Mouse (Mus musculus): Measurements from ENCODE around the gene Slc19a3. TPM values are rescaled to one million over a fixed set of nuclear protein-coding genes. Genes with fewer than 3 reads are reported as not detected.
"Not testable (repeated sequence)": the region's sequence is repeated elsewhere in the genome, so short reads cannot be mapped to it uniquely, and the experiment has no call there.

Gene Slc19a3
- total RNA-seq, 2 experiments from 2014 or later, result 0.51 to 0.57 TPM

GRCm38 (mm10) chr1:83014477-83014876 is 23.8 kb downstream of the Slc19a3 start:
- intact Hi-C loops (cut with DNase I), result no loop called here
- DNase-seq, result no peak

- no peak for DNase-seq
- intact Hi-C loops (cut with DNase I), result no loop called here
Measured at GRCm38 (mm10) chr1:83007471-83007870, 30.8 kb downstream of the Slc19a3 start.

GRCm38 (mm10) chr1:83006218-83007179 is 31.7 kb downstream of the Slc19a3 start:
- intact Hi-C loops (cut with DNase I), result no loop called here
- no peak for DNase-seq

- DNase-seq; intact Hi-C loops (cut with DNase I): not testable (repeated sequence)
Measured at GRCm38 (mm10) chr1:83000306-83000705, 37.9 kb downstream of the Slc19a3 start, which contains the start of gene Gm47959. Gene Gm47959, plus strand, starts transcription at chr1:83000548.

- no peak for DNase-seq
- intact Hi-C loops (cut with DNase I), result no loop called here
Measured at GRCm38 (mm10) chr1:82993947-82994346, 44.3 kb downstream of the Slc19a3 start.

GRCm38 (mm10) chr1:82992093-82992492 is 46.2 kb downstream of the Slc19a3 start:
- intact Hi-C loops (cut with DNase I), result no loop called here
- no peak for DNase-seq

- intact Hi-C loops (cut with DNase I), result no loop called here
- DNase-seq, result no peak
Measured at GRCm38 (mm10) chr1:82991596-82991995, 46.7 kb downstream of the Slc19a3 start.

GRCm38 (mm10) chr1:82991062-82991461 is 47.2 kb downstream of the Slc19a3 start:
- DNase-seq, result no peak
- intact Hi-C loops (cut with DNase I), result no loop called here

- peak; percentile 22 to 65 for DNase-seq
- intact Hi-C loops (cut with DNase I), result loop anchor here (1.0 to 2.0 kb wide), 2 partner anchors 149 to 200 kb away; partner anchors contain the start of gene Agfg1
Measured at GRCm38 (mm10) chr1:82987530-82988198, 50.6 kb downstream of the Slc19a3 start.

GRCm38 (mm10) chr1:82986738-82987137 is 51.5 kb downstream of the Slc19a3 start:
- intact Hi-C loops (cut with DNase I), result loop anchor here (1.0 to 2.0 kb wide), 2 partner anchors 148 to 199 kb away; partner anchors contain the start of gene Agfg1
- DNase-seq, result no peak

GRCm38 (mm10) chr1:82977840-82978239 is 60.4 kb downstream of the Slc19a3 start:
- intact Hi-C loops (cut with DNase I), result no loop called here

GRCm38 (mm10) chr1:82975750-82976149 is 62.5 kb downstream of the Slc19a3 start:
- intact Hi-C loops (cut with DNase I), result no loop called here
- no peak for DNase-seq

More at GRCm38 (mm10) chr1:82977840-82978239, 60.4 kb downstream of the Slc19a3 start:
- DNase-seq, result no peak

GRCm38 (mm10) chr1:82974342-82974741 is 63.9 kb downstream of the Slc19a3 start:
- intact Hi-C loops (cut with DNase I), result no loop called here

GRCm38 (mm10) chr1:82973901-82974300 is 64.3 kb downstream of the Slc19a3 start:
- DNase-seq, result no peak
- intact Hi-C loops (cut with DNase I), result no loop called here

More at GRCm38 (mm10) chr1:82974342-82974741, 63.9 kb downstream of the Slc19a3 start:
- DNase-seq, result no peak

- no peak for DNase-seq
- intact Hi-C loops (cut with DNase I), result no loop called here
Measured at GRCm38 (mm10) chr1:82973244-82973643, 65.0 kb downstream of the Slc19a3 start.

- intact Hi-C loops (cut with DNase I), result no loop called here
- peak; percentile 11 to 38 for DNase-seq
Measured at GRCm38 (mm10) chr1:82972046-82972445, 66.2 kb downstream of the Slc19a3 start.

- intact Hi-C loops (cut with DNase I), result no loop called here
- no peak for DNase-seq
Measured at GRCm38 (mm10) chr1:82966413-82966812, 71.8 kb downstream of the Slc19a3 start.
